Mouse (Mus musculus) CH12.LX (cell line): ENCODE results near the gene 2200002D01Rik.

ENCODE experiments used
- CTCF ChIP-seq, 2 experiments: IDR thresholded peaks in 1 of 2; conservative IDR thresholded peaks in 1 of 2; 2 replicates each; pipeline ENCODE4 v1.5.1; 2011 to 2012; ENCODE audit warnings: low read depth in 2 of 2, low read length in 2 of 2, improper control_type of control experiment in 1 of 2, inconsistent platforms in 1 of 2, mild to moderate bottlenecking in 1 of 2, moderate library complexity in 1 of 2
- EP300 ChIP-seq: IDR thresholded peaks from 2 replicates; pipeline ENCODE4 v1.6.1; 2011; ENCODE audit warnings: low read length, improper control_type of control experiment
- ETS1 ChIP-seq: conservative IDR thresholded peaks from 2 replicates; pipeline ENCODE4 v1.6.1; 2012; ENCODE audit warnings: low read depth, mild to moderate bottlenecking, inconsistent platforms, low read length, improper control_type of control experiment, moderate library complexity
- NRF1 ChIP-seq: IDR thresholded peaks from 2 replicates; pipeline ENCODE4 v1.6.1; 2014; ENCODE audit warnings: low read depth, mild to moderate bottlenecking, inconsistent platforms, low read length, improper control_type of control experiment, moderate library complexity
- POLR2A ChIP-seq: IDR thresholded peaks from 2 replicates; pipeline ENCODE4 v1.6.1; 2011; ENCODE audit warnings: low read depth, mild to moderate bottlenecking, improper control_type of control experiment, low read length
- TBP ChIP-seq: conservative IDR thresholded peaks from 2 replicates; pipeline ENCODE4 v1.6.1; 2011; ENCODE audit warnings: low read depth, low read length, improper control_type of control experiment
- TCF12 ChIP-seq: IDR thresholded peaks from 2 replicates; pipeline ENCODE4 v1.6.1; 2014; ENCODE audit warnings: low read depth, mild to moderate bottlenecking, inconsistent platforms, low read length, improper control_type of control experiment
- USF2 ChIP-seq: conservative IDR thresholded peaks from 2 replicates; pipeline ENCODE4 v1.6.1; 2011; ENCODE audit warnings: low read depth, low read length, improper control_type of control experiment

DNA sequence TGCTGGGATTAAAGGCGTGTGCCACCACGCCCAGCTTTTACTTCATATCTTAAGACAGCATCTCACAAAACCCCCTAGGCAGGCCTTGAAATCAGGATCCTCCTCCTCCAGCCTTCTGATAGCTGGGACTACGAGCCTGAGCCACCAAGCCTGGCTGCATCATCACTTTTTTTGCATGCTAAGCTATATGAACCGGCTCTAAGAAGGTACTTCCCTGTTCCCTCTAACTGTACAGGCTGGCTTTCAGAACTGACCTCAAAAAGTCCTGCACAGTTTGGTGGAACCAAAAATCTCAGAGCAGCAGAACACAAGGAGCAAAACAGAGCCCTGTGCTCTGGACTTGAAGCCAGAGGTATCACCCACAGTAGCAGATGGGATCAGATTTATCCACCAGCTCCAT is 20.1 kb downstream of the 2200002D01Rik start:
- no peak for TF ChIP-seq NRF1
- TF ChIP-seq CTCF (conservative IDR thresholded peaks at IDR 0.05 in 1 of 2, IDR thresholded peaks at IDR 0.05 in 1 of 2; ENCODE audit: low read depth in 2 of 2, low read length in 2 of 2): no peak
- TF ChIP-seq POLR2A: no peak
- no peak for TF ChIP-seq TBP
- no peak for TF ChIP-seq EP300
- no peak for TF ChIP-seq ETS1
- TF ChIP-seq TCF12: no peak
- no peak for TF ChIP-seq USF2
